Mouse (Mus musculus) cerebellum, adult 18-20 months (tissue): ENCODE data around the gene Tmem63b.

Source experiments
- DNase-seq, 2 experiments: peaks; one replicate each; pipeline ENCODE4 v3.0.0; 2021

Tmem63b gene

DNA sequence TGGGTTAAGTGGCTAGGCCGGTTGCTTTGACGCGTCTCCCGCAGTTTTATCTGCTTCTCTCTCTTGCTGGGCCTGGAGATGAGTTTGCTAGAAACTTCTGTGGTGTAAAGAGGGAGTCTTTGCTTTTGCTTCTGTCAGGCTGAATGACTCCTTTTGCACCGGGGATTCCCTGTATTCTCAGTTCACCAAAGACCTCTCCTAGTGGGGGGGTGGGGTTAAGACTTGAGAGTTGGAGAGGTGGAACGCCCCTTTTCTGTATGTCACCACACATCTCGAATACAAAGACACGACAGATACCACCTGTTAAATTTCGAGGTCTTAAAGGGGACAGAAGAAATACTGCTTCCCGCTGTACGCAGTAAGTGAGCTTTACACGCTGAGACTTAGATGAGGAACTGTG is at the start of gene Tmem63b:
TSS of gene Tmem63b (minus strand) at position 190 of the 400 bp plus-strand sequence.
- DNase-seq: no peak

DNA sequence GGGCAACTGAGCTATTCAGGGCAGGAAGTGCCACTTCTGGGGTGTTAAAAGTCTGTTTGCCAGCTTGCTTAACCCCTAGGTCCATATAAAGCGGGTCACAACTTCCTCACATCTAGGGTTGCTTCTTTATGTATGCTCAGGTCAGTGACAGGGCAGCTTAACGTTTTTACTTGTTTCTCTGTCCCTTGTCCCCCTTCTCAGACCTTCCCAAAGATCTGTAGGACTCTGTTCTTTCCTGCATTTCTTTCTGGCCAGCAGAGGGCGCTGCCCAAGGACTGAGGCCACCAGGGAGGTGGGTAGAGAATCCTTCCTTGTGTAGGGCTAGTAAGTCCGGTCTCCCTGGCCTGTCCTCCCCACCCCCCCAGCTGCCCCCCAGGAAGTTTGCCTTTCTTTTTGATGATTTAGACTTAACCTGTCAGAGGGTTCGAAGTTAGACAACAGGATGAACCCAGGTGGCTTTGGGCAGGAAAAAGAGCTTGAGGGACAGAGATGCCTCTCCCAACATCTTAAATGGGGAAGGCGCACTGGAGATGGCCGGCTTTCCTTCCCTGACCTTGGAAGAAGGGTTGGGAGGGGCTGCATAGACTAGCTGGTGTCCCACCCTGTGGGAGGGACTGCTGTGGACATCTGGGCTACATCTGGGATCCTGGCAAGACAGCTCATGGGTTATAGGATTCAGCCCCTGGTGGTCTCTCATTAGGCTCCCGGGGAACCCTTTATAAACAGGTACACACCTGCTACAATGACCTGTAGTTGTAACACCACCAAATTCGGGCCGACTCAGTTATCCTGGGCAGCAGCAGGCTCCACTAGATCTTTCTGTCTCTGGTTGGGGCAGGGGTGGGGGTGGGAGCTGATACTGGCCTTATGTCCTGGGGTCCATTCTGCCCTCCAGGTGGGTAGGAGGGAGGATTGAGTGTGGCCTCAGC is 48.9 kb upstream of the Tmem63b start:
- peak; percentile 91 to 92 for DNase-seq

DNA sequence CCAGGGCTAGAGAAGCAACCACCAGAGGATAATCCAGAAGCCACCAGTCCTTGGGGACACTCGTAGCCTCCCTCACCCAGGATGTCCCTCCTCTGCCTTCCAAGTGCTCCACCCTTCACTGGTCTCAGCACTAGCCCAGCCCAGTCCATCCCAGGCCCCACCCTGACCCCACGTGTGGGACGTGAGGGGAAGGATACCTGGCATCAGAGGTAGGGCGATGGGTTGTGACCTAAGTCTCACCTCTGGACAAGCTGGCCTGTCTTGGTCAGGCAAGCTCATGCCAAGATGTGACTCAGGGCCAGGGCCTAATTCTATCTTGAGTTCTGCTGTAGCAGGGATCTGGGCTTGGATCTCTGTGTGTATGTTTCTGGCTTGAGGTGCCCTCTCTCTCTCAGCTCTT is 48.2 kb upstream of the Tmem63b start:
- peak; percentile 21 to 31 for DNase-seq

DNA sequence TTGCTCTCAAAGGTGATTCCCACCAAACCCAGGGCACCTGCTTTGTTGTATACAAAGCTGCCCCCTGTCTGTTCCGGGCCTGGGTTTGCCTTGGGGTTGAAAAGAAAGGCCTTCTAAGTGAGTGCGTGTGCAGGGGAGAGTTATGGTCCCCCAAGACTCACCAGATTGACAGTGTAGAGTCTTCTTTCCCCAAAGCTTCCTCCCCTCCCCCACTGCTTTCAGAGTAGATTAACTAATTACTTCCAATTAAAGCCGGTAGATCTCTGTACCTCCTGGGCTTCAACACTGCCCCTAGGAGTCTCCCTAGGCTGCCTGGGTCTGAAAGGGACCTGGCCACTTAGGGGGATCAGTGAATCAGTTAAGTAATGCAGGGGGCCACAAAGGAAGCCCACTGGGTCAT is 47.6 kb upstream of the Tmem63b start:
- DNase-seq: no peak

DNA sequence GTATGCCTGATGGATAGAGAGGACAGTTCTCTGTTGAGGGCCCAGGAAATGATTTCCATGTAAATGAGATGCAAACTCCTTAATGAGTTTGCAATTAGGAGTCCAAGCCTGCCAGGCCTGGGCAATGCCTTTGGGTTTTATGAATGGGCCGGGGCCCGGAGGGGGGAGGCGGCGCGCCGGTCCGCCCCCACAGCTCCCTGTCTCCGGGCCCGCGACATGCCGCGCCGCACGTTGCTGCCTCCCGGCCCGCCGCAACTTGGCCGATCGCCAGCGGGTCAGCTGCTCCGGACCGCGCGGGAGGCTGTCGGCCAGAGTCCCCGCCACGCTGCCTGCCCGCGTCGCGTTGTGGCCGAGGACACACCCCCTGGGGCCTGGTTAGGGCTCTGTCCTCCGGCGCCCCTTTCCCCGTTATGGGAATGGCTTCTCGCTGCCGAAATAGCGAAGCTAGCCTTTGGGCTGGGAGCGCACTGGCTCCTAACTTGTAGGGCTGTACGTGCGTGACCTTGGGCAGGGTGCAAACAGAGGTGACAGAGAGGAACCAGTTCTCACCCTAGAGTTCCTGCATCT is 47.1 kb upstream of the Tmem63b start, which contains the start of gene 1600014C23Rik:
TSS of gene 1600014C23Rik (minus strand) at position 110 of the 567 bp plus-strand sequence.
- peak; percentile 68 to 83 for DNase-seq

DNA sequence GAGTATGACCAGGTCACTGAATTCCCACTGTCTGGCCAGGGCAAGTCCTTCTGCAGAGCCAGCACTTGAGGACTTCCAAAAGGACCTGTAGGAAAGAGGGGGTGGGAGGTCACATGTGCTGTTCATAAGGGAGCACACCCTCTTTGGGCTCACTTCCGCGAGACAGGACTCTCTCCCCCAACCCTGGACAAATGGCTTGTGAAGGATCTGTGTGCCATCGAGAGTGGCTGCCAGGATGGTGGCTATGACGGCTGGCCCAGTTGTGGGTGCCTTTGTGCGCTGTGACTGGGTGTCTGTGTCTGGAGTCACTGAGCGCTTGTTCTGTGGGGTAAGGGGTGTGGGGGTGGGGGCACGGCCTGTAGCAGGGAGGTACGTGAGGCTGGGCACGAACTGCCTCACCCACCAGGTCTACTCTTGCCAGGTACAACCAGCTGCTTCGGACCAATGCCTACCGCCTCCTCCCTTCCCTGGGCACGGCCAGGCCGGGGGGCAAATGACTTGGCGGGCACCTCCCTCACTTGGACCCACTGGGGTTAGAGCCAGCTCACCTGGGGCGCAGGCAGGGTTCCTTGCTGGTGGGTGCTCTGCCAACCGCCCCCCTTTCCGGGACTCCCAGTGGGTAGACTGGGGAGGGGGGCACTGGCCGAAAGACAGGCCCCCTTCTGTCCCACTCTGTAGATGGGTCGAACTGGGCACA is 46.5 kb upstream of the Tmem63b start:
- peak; percentile 20 to 45 for DNase-seq

DNA sequence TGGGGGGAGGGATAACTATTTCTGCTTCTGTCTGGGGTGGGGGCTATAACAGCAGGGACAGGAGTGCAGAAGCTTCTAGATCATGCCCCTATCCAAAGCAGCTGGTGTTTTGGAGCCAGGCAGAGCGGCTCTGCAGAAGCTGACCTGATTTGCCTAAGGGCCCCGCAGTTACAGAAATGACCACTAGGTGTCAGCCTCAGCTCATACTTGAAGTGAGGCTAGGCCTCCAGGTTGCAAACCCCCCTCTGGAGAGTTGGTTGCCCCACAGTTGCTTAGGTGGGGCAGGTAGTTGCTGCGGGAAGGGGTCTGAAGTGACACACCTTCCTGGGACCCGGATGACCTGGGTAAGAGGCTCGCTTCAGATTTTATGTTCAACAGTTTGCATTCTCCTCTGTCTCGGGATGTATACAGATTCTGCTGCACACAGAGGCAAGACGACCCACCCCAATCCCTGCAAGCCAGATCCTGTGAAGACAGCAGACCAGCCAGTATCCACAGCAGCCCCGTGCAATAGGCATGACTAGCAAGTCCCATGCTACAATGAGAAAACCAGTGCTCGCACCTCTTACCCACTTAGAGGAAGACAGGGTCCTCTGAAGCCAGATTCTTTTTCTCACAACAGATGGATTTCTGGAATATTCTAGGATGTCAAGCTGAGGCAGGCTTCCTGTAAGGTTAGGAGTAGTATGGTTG is 44.6 kb upstream of the Tmem63b start:
- DNase-seq: peak; percentile 90 to 92

DNA sequence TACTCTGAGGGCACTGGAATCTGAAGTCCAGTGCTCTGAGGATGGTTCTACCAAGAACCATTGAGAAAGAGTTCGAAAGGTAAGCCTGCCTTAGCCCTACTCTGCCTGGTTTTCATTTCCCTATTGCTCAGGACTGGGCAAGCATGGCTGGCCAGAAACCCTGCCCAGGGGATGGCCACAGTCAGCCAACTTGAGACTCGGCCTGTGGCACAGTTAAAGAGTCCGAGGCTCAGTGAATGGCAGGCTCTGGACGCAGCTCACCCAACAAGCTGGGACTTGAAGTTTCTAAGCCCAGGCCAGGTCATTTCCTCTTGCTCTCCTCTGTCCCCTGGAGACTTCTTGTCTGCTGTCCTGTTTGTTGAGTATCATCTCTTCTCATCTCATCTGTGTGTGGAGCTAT is 44.0 kb upstream of the Tmem63b start:
- DNase-seq: no peak

DNA sequence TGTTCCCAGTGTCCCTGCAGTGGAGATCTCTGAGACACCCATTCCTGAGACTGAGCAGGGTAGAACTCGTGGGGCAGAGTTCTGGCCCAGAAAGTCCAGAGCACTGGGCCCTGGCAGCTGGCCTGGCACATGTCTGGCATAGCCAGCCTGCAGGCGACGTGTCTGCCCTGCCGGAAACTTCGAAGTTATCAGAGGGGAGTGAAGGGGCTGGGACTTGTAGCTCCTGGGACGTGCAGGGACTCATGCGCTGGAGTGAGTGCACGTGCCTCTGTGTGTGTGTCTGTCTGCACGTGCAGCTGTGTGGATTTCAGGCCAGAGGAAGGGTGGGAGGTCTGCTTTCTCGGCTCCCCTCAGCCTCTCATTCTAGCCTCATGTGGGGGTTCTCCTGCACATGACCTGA is 42.7 kb upstream of the Tmem63b start:
- no peak for DNase-seq

DNA sequence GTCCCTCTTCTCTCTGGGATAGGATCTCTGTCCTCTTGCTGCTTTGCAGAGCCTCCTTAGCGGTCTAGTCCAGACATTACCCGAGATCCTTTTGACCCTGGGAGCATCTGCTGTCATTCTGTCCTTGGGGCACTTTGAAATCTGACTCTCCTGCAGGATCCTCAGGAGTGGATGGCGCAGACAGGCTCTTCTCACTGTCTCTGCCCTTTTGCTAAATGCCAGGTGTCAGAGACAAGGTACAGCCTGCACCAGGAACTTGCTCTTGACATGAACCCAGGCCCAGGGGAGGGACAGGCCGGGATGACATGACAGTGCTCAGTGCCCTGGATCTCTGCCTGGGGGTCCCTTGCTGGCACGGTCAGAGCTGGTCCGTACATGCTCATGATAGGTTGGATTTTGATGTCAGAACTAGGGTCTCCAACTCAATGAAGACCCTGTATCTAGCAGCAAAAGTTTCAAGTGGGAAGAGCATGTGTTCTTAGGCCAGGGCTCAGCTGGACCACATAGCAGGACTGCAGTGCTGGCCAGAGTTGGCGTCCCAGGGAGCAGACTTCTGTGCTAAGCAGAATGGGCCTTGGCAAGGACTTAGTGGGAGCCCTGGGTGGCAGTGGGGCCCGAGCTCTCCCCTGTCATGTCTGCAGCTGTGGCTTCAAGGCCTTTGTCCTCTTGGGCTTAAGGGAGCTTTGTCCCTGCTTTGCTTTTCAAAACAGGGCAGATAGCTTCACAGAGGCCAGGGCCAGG is 41.4 kb upstream of the Tmem63b start:
- DNase-seq: no peak

DNA sequence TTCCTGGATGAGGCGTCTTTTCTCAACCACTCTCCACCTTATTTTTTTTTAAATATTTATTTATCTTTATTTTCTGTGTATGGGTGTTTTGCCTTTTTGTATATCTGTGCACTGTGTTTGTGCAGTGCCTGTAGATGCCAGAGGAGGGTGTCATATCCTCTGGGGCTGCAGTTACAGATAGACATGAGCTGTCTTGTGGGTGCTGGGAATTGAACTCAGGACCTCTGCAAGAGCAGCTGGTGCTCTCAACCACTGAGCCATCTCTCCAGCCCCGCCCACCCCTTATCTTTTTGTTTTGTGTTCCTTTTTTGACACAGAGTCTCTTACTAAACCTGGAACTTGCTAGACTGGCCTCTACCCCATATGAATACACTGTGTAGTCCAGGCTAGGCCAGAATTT is 40.8 kb upstream of the Tmem63b start:
- no peak for DNase-seq

DNA sequence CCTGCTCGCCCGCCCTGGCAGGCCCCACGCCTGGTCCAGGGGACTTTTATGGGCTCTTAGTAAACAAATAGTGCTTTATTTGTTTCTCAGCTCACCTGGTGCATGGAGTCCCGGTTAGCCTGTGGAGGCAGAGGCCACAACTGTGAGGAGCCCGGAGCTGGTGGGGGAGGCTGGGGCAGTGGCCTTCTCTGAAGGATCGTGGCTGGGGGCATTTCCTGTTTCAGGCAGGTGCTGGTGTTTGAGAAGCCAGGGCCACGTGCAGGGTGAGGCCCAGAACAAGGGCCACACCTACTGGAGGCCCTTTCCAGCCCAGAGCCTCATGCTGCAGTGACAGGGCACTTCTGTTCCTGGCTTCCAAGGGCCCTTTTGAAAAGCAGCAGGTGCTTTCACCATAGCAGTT is 39.5 kb upstream of the Tmem63b start:
- DNase-seq: no peak

DNA sequence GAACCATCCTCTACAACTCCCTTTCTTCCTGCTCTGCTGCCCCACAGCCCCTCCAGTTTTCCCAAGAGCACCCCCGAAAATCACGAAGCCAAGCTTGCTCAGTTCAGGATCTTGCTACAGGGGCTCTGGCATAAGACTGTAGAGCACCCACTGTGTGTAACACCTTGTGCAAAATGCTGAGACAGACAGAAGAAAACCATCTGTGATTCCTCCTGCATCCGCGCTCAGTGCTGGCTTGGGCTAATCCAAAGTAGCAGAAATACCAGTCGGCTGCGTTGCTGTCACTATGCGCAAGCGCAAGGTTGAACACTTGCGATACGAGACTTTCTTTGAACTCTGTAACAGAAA is 37.8 kb upstream of the Tmem63b start:
- no peak for DNase-seq

DNA sequence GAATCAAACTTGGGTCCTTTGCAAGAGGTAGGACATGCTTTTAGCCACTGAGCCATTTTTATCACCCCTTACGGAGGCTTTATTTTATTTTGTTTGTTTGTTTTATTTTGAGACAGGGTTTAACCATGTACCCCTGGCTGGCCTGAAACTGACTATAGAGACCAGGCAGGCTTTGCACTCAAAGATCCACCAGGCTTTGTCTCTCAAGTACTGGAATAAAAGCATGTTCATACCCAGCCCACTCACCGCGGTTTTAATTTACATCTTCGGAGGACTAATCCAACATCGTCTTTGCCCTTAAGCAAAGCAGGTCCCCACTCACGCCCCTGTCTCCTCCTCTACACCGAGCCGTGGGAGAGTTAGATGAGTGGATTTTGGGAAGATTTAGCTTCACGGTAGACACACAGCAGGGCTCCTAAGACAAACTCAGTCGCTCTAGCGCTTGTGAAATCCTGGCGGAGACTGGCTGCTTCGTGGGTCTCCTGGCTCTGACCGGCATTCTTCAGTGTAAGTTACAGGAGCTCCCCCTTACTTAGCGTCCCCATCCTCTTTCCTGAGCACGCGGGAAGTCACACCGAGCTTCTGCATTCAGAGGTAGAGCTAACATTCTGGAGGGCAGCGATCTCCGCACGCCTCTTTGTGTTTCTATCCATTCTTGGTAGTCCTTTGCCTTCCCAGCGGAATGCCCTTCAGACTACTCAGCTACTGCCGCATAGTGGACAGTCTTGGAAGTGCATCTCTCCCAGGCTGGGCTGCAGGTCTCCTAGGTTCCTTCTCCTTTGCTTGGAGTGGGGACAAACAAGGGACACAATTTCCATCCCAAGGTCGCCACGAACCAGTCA is 37.2 kb upstream of the Tmem63b start:
- peak; percentile 88 to 89 for DNase-seq

DNA sequence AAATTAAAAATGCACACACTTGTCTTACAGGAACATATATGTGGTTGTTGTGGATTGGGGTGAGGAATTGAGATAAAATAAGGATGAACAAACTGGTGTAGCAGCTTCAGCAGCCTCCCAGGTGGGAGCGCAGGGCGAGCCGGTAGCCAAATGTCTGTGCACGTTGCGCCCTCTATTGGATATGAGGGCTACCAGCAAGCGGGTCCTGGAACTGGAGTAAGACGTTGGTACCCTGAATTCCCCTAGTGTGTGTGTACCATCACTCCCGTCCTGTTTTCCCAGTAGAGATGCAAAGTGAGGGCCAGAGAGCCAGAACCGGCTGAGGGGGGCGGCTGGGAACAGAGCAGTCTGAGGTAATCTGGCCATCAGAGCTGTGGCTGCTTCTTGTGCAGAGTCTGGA is 31.6 kb upstream of the Tmem63b start:
- peak; percentile 79 to 80 for DNase-seq

DNA sequence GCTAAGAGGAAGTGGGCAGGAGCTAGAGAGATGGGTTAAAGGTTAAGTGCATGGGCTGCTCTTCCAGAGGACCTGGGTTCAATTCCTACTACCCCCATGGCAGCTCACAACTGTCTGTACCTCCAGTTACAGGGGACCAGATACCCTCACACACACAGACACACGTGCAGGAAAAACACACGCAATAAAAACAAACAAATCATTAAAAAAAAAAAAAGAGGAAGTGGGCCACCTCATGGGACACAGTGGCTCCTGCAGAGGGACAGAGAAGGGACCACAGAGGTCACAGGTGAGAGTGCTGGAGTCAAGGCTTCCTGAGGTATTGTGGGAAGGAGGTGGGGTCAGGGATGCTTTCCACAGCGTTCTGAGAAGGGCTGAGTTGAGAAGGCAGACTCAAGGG is 24.8 kb upstream of the Tmem63b start:
- no peak for DNase-seq

DNA sequence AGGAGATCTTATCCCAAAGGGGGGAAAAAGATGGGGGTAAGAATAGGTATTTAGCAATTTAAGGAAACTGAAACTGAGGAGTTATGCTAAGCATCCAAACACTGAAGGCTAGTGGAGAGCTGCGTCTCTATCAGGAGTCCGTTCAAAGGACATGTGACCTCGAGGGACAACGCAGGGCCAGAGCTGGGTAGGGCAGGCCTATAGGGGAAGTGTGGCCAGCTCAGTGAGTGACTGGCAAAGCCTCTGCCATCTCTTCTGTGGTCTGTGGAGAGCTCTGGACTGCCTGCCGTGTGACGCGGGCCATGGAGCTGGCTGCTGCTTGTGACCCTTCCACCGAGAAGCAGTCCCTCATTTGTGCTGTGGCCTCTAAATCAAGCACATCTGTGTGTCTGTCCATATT is 23.7 kb upstream of the Tmem63b start:
- DNase-seq: no peak

DNA sequence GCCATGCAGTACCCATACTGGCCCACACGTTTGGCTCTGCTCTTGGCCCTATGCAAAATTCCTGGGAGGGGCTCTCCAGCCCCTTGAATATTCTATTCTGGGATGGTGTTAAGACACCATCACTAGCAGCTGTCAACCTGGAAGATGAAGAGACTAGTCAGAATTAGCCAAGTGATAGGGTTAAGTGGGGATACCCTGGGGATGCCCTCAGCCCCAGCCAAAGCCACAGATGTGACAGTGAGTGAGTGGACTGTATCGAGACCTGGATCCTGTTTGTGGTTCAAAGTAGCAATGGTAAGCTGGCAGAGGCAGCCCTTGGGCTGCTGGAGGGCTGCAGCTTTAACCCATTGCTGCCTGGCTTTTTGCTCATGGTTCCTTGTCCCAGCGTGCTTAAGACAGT is 23.1 kb upstream of the Tmem63b start:
- DNase-seq: no peak

DNA sequence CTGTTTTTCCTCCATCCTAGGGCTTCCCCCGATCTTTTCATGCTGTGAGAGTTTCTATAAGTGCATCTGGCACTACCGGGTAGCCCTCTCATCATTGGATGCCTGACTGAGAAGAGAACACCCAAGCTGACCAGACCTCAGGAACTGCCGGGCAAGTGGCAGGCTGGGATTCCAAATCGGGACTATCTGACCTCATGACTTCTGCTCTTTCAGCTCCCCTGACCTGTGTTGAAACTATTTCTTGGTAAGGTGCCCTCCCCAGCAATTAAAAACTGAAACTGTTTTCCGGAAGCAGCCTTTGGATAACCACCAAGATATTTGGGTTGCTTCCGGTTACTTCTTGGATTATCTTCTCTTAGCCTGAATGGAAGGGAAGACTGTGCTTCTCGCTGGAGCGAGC is 21.5 kb upstream of the Tmem63b start:
- no peak for DNase-seq

DNA sequence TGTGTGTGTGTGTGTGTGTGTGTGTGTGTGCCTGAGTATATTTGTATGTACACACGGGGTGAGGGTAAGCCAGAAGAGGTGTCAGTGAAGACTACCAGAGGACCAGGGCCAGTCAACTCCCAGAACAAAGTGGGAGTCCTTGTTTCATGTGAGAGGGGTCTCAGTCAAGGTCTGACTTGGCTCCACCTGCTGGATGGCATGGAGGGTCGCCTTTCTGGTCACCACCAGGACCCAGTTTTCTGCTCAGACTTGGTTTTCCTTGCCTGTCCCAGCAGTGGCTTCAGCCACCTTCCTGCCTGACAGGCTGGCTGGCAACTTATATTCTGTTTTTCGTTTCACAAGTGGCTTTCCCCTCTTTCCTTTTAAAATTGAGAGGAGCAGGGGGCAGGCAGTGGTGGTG is 20.7 kb upstream of the Tmem63b start:
- DNase-seq: no peak

DNA sequence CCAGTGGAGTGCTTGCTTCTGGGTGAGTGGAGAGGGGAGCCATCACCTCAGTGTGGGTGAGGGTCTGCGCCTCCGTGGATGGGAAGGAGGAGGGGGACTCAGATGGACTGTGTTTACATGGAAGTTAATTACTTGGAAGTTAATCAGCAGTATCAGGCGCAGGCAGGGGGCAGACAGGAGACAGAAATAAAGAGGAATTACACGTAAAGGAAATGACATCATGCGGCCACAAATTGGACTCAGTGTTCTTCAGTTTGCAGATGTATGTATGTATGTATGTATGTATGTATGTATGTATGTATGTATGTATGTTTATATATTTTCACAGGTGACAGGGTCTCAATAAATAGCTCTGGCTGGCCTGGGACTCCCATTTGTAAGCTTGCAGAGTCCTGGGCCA is 20.1 kb upstream of the Tmem63b start:
- no peak for DNase-seq

DNA sequence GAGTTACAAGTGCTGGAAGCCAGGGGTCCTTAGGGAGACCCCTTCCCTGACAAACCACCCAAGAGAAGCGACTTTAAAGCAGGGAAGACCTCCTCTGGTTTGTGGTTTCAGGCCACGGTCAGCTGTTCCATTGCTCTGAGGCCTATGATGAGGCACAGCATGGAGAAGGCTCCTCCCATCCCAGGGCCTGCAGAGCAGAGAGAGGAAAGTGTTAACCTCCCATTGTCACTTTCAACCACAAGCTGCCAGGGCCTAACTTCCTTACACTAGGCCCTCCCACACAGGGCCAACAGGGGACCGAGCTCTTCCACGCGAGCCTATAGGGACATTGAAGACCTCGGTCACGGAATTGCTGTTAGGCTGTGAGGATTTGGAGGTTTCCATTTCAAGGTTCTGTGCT is 16.5 kb upstream of the Tmem63b start:
- no peak for DNase-seq
